Mouse (Mus musculus) spleen, adult 2 months (tissue): Measurements from ENCODE around the gene Aldh1b1.

Source experiments
- CTCF ChIP-seq: fragments of 200-500 bp; IDR thresholded peaks from 2 replicates; pipeline ENCODE4 v1.5.1; 2011; ENCODE audit warnings: mild to moderate bottlenecking, inconsistent platforms; ENCODE audit not compliant: insufficient read depth, insufficient read length, insufficient replicate concordance; ENCODE audit errors: extremely low read depth
- POLR2A ChIP-seq: fragments of 200-500 bp; IDR thresholded peaks from 2 replicates; pipeline ENCODE4 v1.6.1; 2011; ENCODE audit warnings: low read depth, low read length, inconsistent platforms

DNA sequence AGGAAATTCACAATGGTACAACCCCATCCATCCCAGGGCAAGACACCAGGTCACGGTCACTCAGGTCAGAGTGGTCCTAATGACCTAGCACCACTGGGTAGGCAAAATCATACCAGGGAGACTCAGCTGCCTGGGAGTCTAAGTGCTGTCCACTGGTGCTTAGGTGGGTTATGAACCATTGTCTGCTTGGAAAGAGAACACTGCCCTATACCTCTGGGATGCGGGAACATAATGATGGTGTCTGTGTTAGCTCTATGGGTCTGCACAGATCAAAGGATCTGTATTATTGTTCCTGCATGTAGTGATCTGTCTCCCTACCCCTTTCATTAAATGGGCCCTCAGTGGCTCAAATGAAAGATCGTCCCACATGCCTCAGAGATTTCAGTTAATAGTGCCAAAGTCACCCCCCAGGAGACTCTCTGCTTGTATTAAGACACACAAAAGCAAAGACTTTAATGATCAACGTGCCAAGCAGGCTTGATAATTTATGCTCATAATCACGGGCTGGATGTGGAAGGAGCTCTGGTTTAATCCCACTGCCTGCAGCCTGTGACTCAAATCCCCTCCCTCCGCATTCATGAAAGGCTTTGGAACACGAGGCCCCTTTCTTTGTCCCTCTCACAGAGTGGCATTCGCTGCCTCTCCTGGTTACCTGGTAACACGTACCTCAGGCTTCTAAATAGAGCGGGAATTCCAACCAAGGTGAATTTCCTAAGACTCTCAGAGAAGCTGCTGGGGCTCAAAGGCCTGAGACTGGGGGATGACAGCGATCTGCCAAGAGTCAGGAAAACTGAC is 24.2 kb downstream of the Aldh1b1 start:
- TF ChIP-seq CTCF (no peak), POLR2A (no peak)
